Mouse (Mus musculus) stomach, postnatal 0 days (tissue): ENCODE results near the gene Inpp5b.
"Not testable (repeated sequence)": the region's sequence is repeated elsewhere in the genome, so short reads cannot be mapped to it uniquely, and the experiment has no call there.

Experiments used
- CTCF ChIP-seq: IDR thresholded peaks from 2 replicates; pipeline ENCODE4 v1.5.1; 2016; ENCODE audit warnings: antibody characterized with exemption, low read depth, mild to moderate bottlenecking, moderate library complexity
- EP300 ChIP-seq: optimal IDR thresholded peaks from 2 replicates; pipeline ENCODE3; 2016; ENCODE audit warnings: antibody characterized with exemption

GRCm38 (mm10) chr4:124713850-124714249 lies 27.8 kb upstream of the Inpp5b start:
- TF ChIP-seq EP300, CTCF: not testable (repeated sequence)
